ENCODE assay signal across 19 mouse cellular contexts in genomic region chr2:161433816-161434215, GRCm38 (mm10).
DNase-seq lines count a peak whose midpoint lies in the region; ATAC-seq lines count a peak whose summit lies in the region.
"Had no signal": no experiment of that assay in that cellular context is flagged by ENCODE, and none has a peak within 500 bp of the region (broad histone marks: within the 10 kb centered on the region; RNA-seq: fewer than 3 reads in every experiment).

No protein-coding gene starts in this region.

- H3K9ac ChIP-seq in hindbrain, embryonic 13.5 days, result no peak overlapping the region
- H3K9ac ChIP-seq in neural tube, embryonic 11.5 days (ENCODE audit: low read length), result no peak overlapping the region
- H3K9ac ChIP-seq: liver, embryonic 13.5 days had no signal

- ATAC-seq in hindbrain, embryonic 13.5 days (ENCODE audit: low FRiP score), result no peak
- ATAC-seq in neural tube, embryonic 11.5 days (ENCODE audit: insufficient read depth, low FRiP score, low TSS enrichment), result no peak
- ATAC-seq: lung, postnatal 0 days had no signal

- H3K4me3 ChIP-seq in hindbrain, embryonic 10.5 days, result no peak overlapping the region
- no peak overlapping the region for H3K4me3 ChIP-seq in hindbrain, embryonic 13.5 days
- H3K4me3 ChIP-seq in neural tube, embryonic 11.5 days (ENCODE audit: low read depth, low read length), result no peak overlapping the region
- H3K4me3 ChIP-seq in limb, embryonic 10.5 days, result no peak overlapping the region
- H3K4me3 ChIP-seq: erythroblast, embryonic 14.5 days; gastrocnemius, adult 2 months; heart, embryonic 10.5 days; liver, embryonic 13.5 days; megakaryocyte, embryonic 14.5 days had no signal

- DNase-seq in hindbrain, embryonic 10.5 days (ENCODE audit: low spot score), result peak; percentile 14
- peak; percentile 33 for DNase-seq in neural tube, embryonic 11.5 days (ENCODE audit: low spot score)
- DNase-seq in neural tube, embryonic 10.5 days (ENCODE audit: extremely low spot score, low spot score), result no peak
- peak; percentile 61 for DNase-seq in limb, embryonic 10.5 days (ENCODE audit: low spot score)
- DNase-seq in urinary bladder, adult 2 months (ENCODE audit: low spot score), result no peak
- DNase-seq in heart, adult 9 months (ENCODE audit: low spot score in 2 of 2), result no peak
- DNase-seq: adrenal gland, postnatal 10 days; gastrocnemius, adult 2 months; heart, postnatal 36 days; kidney, adult 11 months; layer of hippocampus, adult 9-11 months; liver, embryonic 13.5 days; thymus, postnatal 4 days had no signal

- H3K27ac ChIP-seq in hindbrain, embryonic 10.5 days, result no peak overlapping the region
- H3K27ac ChIP-seq in hindbrain, embryonic 13.5 days, result no peak overlapping the region; the same call in 1 of the 2 replicates
- H3K27ac ChIP-seq in neural tube, embryonic 11.5 days (ENCODE audit: low read depth, low read length), result no peak overlapping the region
- no peak overlapping the region for H3K27ac ChIP-seq in limb, embryonic 10.5 days
- H3K27ac ChIP-seq: gastrocnemius, adult 2 months; heart, embryonic 10.5 days; liver, embryonic 13.5 days had no signal

- WGBS in hindbrain, embryonic 10.5 days, result 44% methylated on average over 9 of the region's 9 CpGs
- WGBS in hindbrain, embryonic 13.5 days, result 30% methylated on average over 9 of the region's 9 CpGs
- WGBS in neural tube, embryonic 11.5 days, result 23% methylated on average over 9 of the region's 9 CpGs
- 17% methylated on average over 9 of the region's 9 CpGs for WGBS in limb, embryonic 10.5 days

- H3K36me3 ChIP-seq in hindbrain, embryonic 10.5 days, result no peaks in the 10 kb centered on the region
- no peaks in the 10 kb centered on the region for H3K36me3 ChIP-seq in hindbrain, embryonic 13.5 days
- no peaks in the 10 kb centered on the region for H3K36me3 ChIP-seq in neural tube, embryonic 11.5 days (ENCODE audit: control insufficient read depth, insufficient read depth, low read length)
- H3K36me3 ChIP-seq in limb, embryonic 10.5 days, result no peaks in the 10 kb centered on the region
- H3K36me3 ChIP-seq: G1E; heart, embryonic 10.5 days; liver, embryonic 13.5 days had no signal

- peaks cover 4% of the 10 kb centered on the region for H3K4me1 ChIP-seq in hindbrain, embryonic 10.5 days (replicated peaks)
- 0 out of 2 replicates have a peak, but pooled peaks cover 5% of the 10 kb centered on the region for H3K4me1 ChIP-seq in hindbrain, embryonic 13.5 days (replicated peaks)
- no peaks in the 10 kb centered on the region for H3K4me1 ChIP-seq in neural tube, embryonic 11.5 days (ENCODE audit: control insufficient read depth, insufficient read depth, low read length)
- peaks cover 13% of the 10 kb centered on the region for H3K4me1 ChIP-seq in limb, embryonic 10.5 days
- H3K4me1 ChIP-seq: heart, embryonic 10.5 days; liver, embryonic 13.5 days; megakaryocyte, embryonic 14.5 days had no signal

- no peak overlapping the region for H3K4me2 ChIP-seq in hindbrain, embryonic 13.5 days
- H3K4me2 ChIP-seq in neural tube, embryonic 11.5 days (ENCODE audit: low read depth), result no peak overlapping the region
- H3K4me2 ChIP-seq: liver, embryonic 13.5 days had no signal

- H3K27me3 ChIP-seq in hindbrain, embryonic 10.5 days (ENCODE audit: insufficient read depth, poor library complexity, severe bottlenecking), result no peaks in the 10 kb centered on the region
- no peaks in the 10 kb centered on the region for H3K27me3 ChIP-seq in hindbrain, embryonic 13.5 days
- H3K27me3 ChIP-seq in neural tube, embryonic 11.5 days (ENCODE audit: control insufficient read depth, insufficient read depth, low read length), result no peaks in the 10 kb centered on the region
- H3K27me3 ChIP-seq in limb, embryonic 10.5 days (ENCODE audit: low read depth, poor library complexity, severe bottlenecking), result no peaks in the 10 kb centered on the region
- H3K27me3 ChIP-seq: liver, embryonic 13.5 days; megakaryocyte, embryonic 14.5 days had no signal

- no peaks in the 10 kb centered on the region for H3K9me3 ChIP-seq in hindbrain, embryonic 10.5 days
- H3K9me3 ChIP-seq in hindbrain, embryonic 13.5 days, result no peaks in the 10 kb centered on the region
- no peaks in the 10 kb centered on the region for H3K9me3 ChIP-seq in neural tube, embryonic 11.5 days (ENCODE audit: control insufficient read depth, low read length)
- no peaks in the 10 kb centered on the region for H3K9me3 ChIP-seq in limb, embryonic 10.5 days (replicated peaks)
- H3K9me3 ChIP-seq: heart, embryonic 10.5 days had no signal

Comparison
In these comparisons a context has a peak if more than half of its experiments do, and no peak if none do; other contexts are left out.
1. DNase-seq: peak in hindbrain, embryonic 10.5 days (single experiment), neural tube, embryonic 11.5 days (single experiment) and limb, embryonic 10.5 days (single experiment); none in neural tube, embryonic 10.5 days (single experiment), urinary bladder, adult 2 months (single experiment) and heart, adult 9 months (0 of 2).